Mouse (Mus musculus): ENCODE results near the gene Fkbp15. TPM values are rescaled to one million over a fixed set of nuclear protein-coding genes. Genes with fewer than 3 reads are reported as not detected.

Gene Fkbp15
- total and polyA plus RNA-seq, 2 experiments: 20.0 to 22.7 TPM

DNA sequence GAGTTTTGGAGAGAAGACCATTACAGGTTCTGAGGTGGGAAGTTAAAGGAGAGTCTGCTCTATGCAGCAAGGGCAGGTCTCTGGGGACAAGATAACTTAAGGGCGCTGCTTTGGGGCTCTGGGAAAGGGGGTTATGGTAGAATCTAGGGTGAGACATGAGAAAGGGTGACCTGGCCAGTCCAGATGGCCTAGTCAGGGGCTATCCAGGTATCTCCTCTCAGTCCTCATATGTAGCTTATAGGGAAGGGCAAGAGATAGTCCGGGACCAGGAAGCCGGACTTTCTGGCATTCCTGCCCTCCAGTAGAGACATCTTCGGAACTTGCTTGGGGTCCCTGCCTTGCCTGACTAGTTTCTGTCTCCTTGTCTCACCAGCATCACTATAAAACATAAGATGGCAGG, 108.6 kb downstream of the Fkbp15 start:
- Histone ChIP-seq H3K4me3 (ENCODE audit: insufficient read depth, low read depth, low read length) (no peak overlapping the region), H3K79me2 (ENCODE audit: control insufficient read depth, insufficient read depth, low read length) (no peaks in the 10 kb centered on the region), H3K4me1 (ENCODE audit: control insufficient read depth, insufficient read depth, low read length) (no peaks in the 10 kb centered on the region), H3K9ac (ENCODE audit: low read depth, low read length) (no peak overlapping the region), H3K36me3 (ENCODE audit: control insufficient read depth, insufficient read depth, low read length) (no peaks in the 10 kb centered on the region), H3K27me3 (ENCODE audit: control insufficient read depth, insufficient read depth, low read length) (no peaks in the 10 kb centered on the region; the same call in 1 of the 2 replicates), H3K27ac (replicated peaks; ENCODE audit: insufficient read depth, low read depth, low read length) (no peak overlapping the region)
- no peak for DNase-seq (ENCODE audit: extremely low read depth, low read depth, low spot score)
- TF ChIP-seq POLR2A (IDR thresholded peaks at IDR 0.05; ENCODE audit: extremely low read depth, insufficient read depth, low read length) (no peak), CTCF (IDR thresholded peaks at IDR 0.05; ENCODE audit: low read depth, low read length) (no peak)
- WGBS: 89% methylated on average over 4 of the region's 4 CpGs

DNA sequence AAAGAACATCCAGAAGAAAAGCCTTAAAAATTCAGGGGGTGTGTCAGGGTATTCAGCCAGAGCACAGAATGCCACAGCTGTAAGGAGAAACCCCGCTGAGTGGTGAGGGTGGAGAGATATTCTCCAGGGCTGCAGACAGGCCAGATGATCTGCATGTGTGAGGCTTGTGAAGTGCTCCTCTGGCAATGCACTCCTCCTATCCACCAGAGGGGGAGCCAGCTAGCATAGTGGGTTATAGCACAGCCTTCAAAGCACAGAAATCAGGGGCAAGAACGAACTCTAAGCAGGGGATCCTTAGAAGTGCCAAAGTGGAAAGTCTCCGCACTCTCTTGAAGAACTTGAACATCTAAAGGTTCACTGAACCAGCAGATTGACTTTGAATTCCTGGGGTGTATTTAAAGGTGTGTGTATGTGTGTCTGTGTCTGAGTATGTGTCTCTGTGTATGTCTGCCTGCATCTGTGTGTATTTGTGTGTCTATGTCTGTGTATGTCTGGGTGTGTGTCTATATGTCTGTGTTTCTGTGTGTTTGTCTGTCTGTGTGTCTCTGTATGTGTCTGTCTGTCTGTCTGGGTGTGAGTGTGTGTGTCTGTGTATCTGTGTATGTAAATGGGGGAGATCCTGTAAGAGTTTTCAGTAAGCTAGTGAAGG, 109.3 kb downstream of the Fkbp15 start:
- WGBS: 66% methylated on average over 3 of the region's 3 CpGs
- Histone ChIP-seq H3K27ac (replicated peaks; ENCODE audit: insufficient read depth, low read depth, low read length) (no peak overlapping the region), H3K4me3 (ENCODE audit: insufficient read depth, low read depth, low read length) (no peak overlapping the region), H3K36me3 (ENCODE audit: control insufficient read depth, insufficient read depth, low read length) (no peaks in the 10 kb centered on the region), H3K4me1 (ENCODE audit: control insufficient read depth, insufficient read depth, low read length) (no peaks in the 10 kb centered on the region), H3K79me2 (ENCODE audit: control insufficient read depth, insufficient read depth, low read length) (no peaks in the 10 kb centered on the region), H3K9ac (ENCODE audit: low read depth, low read length) (no peak overlapping the region), H3K27me3 (ENCODE audit: control insufficient read depth, insufficient read depth, low read length) (no peaks in the 10 kb centered on the region; the same call in 1 of the 2 replicates)
- TF ChIP-seq CTCF (IDR thresholded peaks at IDR 0.05; ENCODE audit: low read depth, low read length) (peak; percentile 26; the same call in 1 of the 2 replicates), POLR2A (IDR thresholded peaks at IDR 0.05; ENCODE audit: extremely low read depth, insufficient read depth, low read length) (no peak)
- DNase-seq (ENCODE audit: extremely low read depth, low read depth, low spot score): no peak

Other genes with a start within 250 kb of the Fkbp15 start
- 5.9 and 7.9 TPM in 2 replicates for gene Mup21, start 209.7 kb downstream of the Fkbp15 start, total RNA-seq (2014; rRNA removed)
- 0.20 and 0.40 TPM in 2 replicates for gene Mup21, start 209.7 kb downstream of the Fkbp15 start, polyA plus RNA-seq (2012; rRNA removed)
- 0.27 and 0.37 TPM in 2 replicates for gene Zfp37, start 129.5 kb downstream of the Fkbp15 start, total RNA-seq (2014; rRNA removed)
- 0.05 and 0.06 TPM in 2 replicates for gene Zfp37, start 129.5 kb downstream of the Fkbp15 start, polyA plus RNA-seq (2012; rRNA removed)
- 9.7 and 10.2 TPM in 2 replicates for gene Slc31a2, start 98.0 kb downstream of the Fkbp15 start, total RNA-seq (2014; rRNA removed)
- 9.3 and 12.8 TPM in 2 replicates for gene Slc31a2, start 98.0 kb downstream of the Fkbp15 start, polyA plus RNA-seq (2012; rRNA removed)
- gene Slc31a1, start 179 bp upstream of the Fkbp15 start, total RNA-seq (2014; rRNA removed): 88.4 and 91.4 TPM in 2 replicates
- 75.3 and 81.5 TPM in 2 replicates for gene Slc31a1, start 179 bp upstream of the Fkbp15 start, polyA plus RNA-seq (2012; rRNA removed)
- 46.9 and 52.6 TPM in 2 replicates for gene Cdc26, start 48.1 kb upstream of the Fkbp15 start, total RNA-seq (2014; rRNA removed)
- gene Cdc26, start 48.1 kb upstream of the Fkbp15 start, polyA plus RNA-seq (2012; rRNA removed): 13.5 and 14.8 TPM in 2 replicates
- 3.9 and 4.6 TPM in 2 replicates for gene Prpf4, start 48.2 kb upstream of the Fkbp15 start, total RNA-seq (2014; rRNA removed)
- gene Prpf4, start 48.2 kb upstream of the Fkbp15 start, polyA plus RNA-seq (2012; rRNA removed): 4.4 and 7.3 TPM in 2 replicates
- gene Rnf183, start 74.7 kb upstream of the Fkbp15 start, total RNA-seq (2014; rRNA removed): not detected in 2 replicates
- gene Rnf183, start 74.7 kb upstream of the Fkbp15 start, polyA plus RNA-seq (2012; rRNA removed): not detected in 2 replicates
- 0.07 and 0.09 TPM in 2 replicates for gene Wdr31, start 110.3 kb upstream of the Fkbp15 start, total RNA-seq (2014; rRNA removed)
- 0.07 TPM in 1 of 2 replicates, not detected in the other for gene Wdr31, start 110.3 kb upstream of the Fkbp15 start, polyA plus RNA-seq (2012; rRNA removed)
- gene Bspry, start 119.5 kb upstream of the Fkbp15 start, total RNA-seq (2014; rRNA removed): 0.09 TPM in 1 of 2 replicates, not detected in the other
- 0.19 and 0.26 TPM in 2 replicates for gene Bspry, start 119.5 kb upstream of the Fkbp15 start, polyA plus RNA-seq (2012; rRNA removed)
- 14.0 and 14.9 TPM in 2 replicates for gene Hdhd3, start 142.9 kb upstream of the Fkbp15 start, total RNA-seq (2014; rRNA removed)
- 61.4 and 73.7 TPM in 2 replicates for gene Hdhd3, start 142.9 kb upstream of the Fkbp15 start, polyA plus RNA-seq (2012; rRNA removed)
- 114 and 123 TPM in 2 replicates for gene Alad, start 159.4 kb upstream of the Fkbp15 start, total RNA-seq (2014; rRNA removed)
- gene Alad, start 159.4 kb upstream of the Fkbp15 start, polyA plus RNA-seq (2012; rRNA removed): 328 and 437 TPM in 2 replicates
- gene Pole3, start 164.5 kb upstream of the Fkbp15 start, total RNA-seq (2014; rRNA removed): 11.7 and 13.4 TPM in 2 replicates
- 9.1 and 9.3 TPM in 2 replicates for gene Pole3, start 164.5 kb upstream of the Fkbp15 start, polyA plus RNA-seq (2012; rRNA removed)
- gene 4933430I17Rik, start 164.8 kb upstream of the Fkbp15 start, total RNA-seq (2014; rRNA removed): not detected in 2 replicates
- gene 4933430I17Rik, start 164.8 kb upstream of the Fkbp15 start, polyA plus RNA-seq (2012; rRNA removed): not detected in 2 replicates
- 7.0 and 9.6 TPM in 2 replicates for gene Rgs3, start 199.3 kb upstream of the Fkbp15 start, total RNA-seq (2014; rRNA removed)
- 8.3 and 13.0 TPM in 2 replicates for gene Rgs3, start 199.3 kb upstream of the Fkbp15 start, polyA plus RNA-seq (2012; rRNA removed)